Mouse (Mus musculus): Measurements from ENCODE around the gene Hnrnph3. TPM values are rescaled to one million over a fixed set of nuclear protein-coding genes. Genes with fewer than 3 reads are reported as not detected.
"Not testable (repeated sequence)": the region's sequence is repeated elsewhere in the genome, so short reads cannot be mapped to it uniquely, and the experiment has no call there.

Hnrnph3 gene
- total RNA-seq, 1 experiment: 25.7 TPM

GRCm38 (mm10) chr10:63059862-63060261 is 35.8 kb upstream of the Hnrnph3 start, which contains the start of gene Pbld1:
Pbld1 (plus strand) TSS chr10:63060162.
- Histone ChIP-seq H3K9me3 (ENCODE audit: control insufficient read depth, insufficient read depth, low read depth, low read length) (no peaks in the 10 kb centered on the region), H3K27ac (ENCODE audit: insufficient read depth, low read depth, low read length, poor library complexity, severe bottlenecking) (no peak within 1 kb of the TSS), H3K36me3 (ENCODE audit: control insufficient read depth, insufficient read depth, low read length, poor library complexity, severe bottlenecking) (no peaks in the 10 kb centered on the region), H3K4me3 (ENCODE audit: insufficient read depth in 1 of 2, low read depth in 1 of 2, low read length in 2 of 2, poor library complexity in 1 of 2, severe bottlenecking in 1 of 2) (no peak within 1 kb of the TSS), H3K9ac (ENCODE audit: insufficient read depth, low read depth, low read length, poor library complexity, severe bottlenecking) (no peak within 1 kb of the TSS), H3K4me1 (ENCODE audit: control insufficient read depth in 2 of 2, insufficient read depth in 2 of 2, low read length in 2 of 2, poor library complexity in 1 of 2) (peaks cover 0 to 10% of the 10 kb centered on the region in 2 experiments; a peak in 2 of 4 replicates)
- TF ChIP-seq HCFC1 (IDR thresholded peaks at IDR 0.05; ENCODE audit: borderline replicate concordance, insufficient read depth, low read length) (no peak), ZC3H11A (IDR thresholded peaks at IDR 0.05; ENCODE audit: borderline replicate concordance, low read depth, low read length) (no peak), ZNF384 (IDR thresholded peaks at IDR 0.05; ENCODE audit: low read depth, low read length) (no peak), MAFK (IDR thresholded peaks at IDR 0.05; ENCODE audit: insufficient read depth, low read depth, low read length) (no peak), CHD2 (IDR thresholded peaks at IDR 0.05; ENCODE audit: low read depth, low read length) (no peak)
- no peak for DNase-seq (ENCODE audit: low read depth, low spot score)
- in situ Hi-C loops (cut with MboI; ENCODE audit: low sequenced_read_pairs in 2 of 2, unreplicated experiment in 2 of 2): no loop called here

GRCm38 (mm10) chr10:63056966-63057750 is 33.1 kb upstream of the Hnrnph3 start:
- H3K36me3 ChIP-seq (ENCODE audit: control insufficient read depth, insufficient read depth, low read length, poor library complexity, severe bottlenecking): no peaks in the 10 kb centered on the region
- peak overlapping the region; percentile 12 to 41; a peak in 3 of 4 replicates for H3K4me3 ChIP-seq (ENCODE audit: insufficient read depth in 1 of 2, low read depth in 1 of 2, low read length in 2 of 2, poor library complexity in 1 of 2, severe bottlenecking in 1 of 2)
- TF ChIP-seq HCFC1 (IDR thresholded peaks at IDR 0.05; ENCODE audit: borderline replicate concordance, insufficient read depth, low read length): no peak
- no peak for TF ChIP-seq CHD2 (IDR thresholded peaks at IDR 0.05; ENCODE audit: low read depth, low read length)
- no peak for TF ChIP-seq MAFK (IDR thresholded peaks at IDR 0.05; ENCODE audit: insufficient read depth, low read depth, low read length)
- no peak for TF ChIP-seq ZNF384 (IDR thresholded peaks at IDR 0.05; ENCODE audit: low read depth, low read length)
- H3K9me3 ChIP-seq (ENCODE audit: control insufficient read depth, insufficient read depth, low read depth, low read length): no peaks in the 10 kb centered on the region
- peak; percentile 78 for DNase-seq (ENCODE audit: low read depth, low spot score)
- in situ Hi-C loops (cut with MboI; ENCODE audit: low sequenced_read_pairs in 2 of 2, unreplicated experiment in 2 of 2): no loop called here
- no peak overlapping the region for H3K27ac ChIP-seq (ENCODE audit: insufficient read depth, low read depth, low read length, poor library complexity, severe bottlenecking)
- H3K4me1 ChIP-seq (ENCODE audit: control insufficient read depth in 2 of 2, insufficient read depth in 2 of 2, low read length in 2 of 2, poor library complexity in 1 of 2): peaks cover 2 to 19% of the 10 kb centered on the region in 2 experiments; a peak in 3 of 4 replicates
- H3K9ac ChIP-seq (ENCODE audit: insufficient read depth, low read depth, low read length, poor library complexity, severe bottlenecking): no peak overlapping the region

GRCm38 (mm10) chr10:63054586-63054985 is 30.6 kb upstream of the Hnrnph3 start:
- DNase-seq (ENCODE audit: low read depth, low spot score): peak; percentile 45
- in situ Hi-C loops (cut with MboI; ENCODE audit: low sequenced_read_pairs in 2 of 2, unreplicated experiment in 2 of 2): no loop called here
- Histone ChIP-seq H3K9ac (ENCODE audit: insufficient read depth, low read depth, low read length, poor library complexity, severe bottlenecking) (no peak overlapping the region), H3K9me3 (ENCODE audit: control insufficient read depth, insufficient read depth, low read depth, low read length) (no peaks in the 10 kb centered on the region), H3K36me3 (ENCODE audit: control insufficient read depth, insufficient read depth, low read length, poor library complexity, severe bottlenecking) (no peaks in the 10 kb centered on the region), H3K4me1 (ENCODE audit: control insufficient read depth in 2 of 2, insufficient read depth in 2 of 2, low read length in 2 of 2, poor library complexity in 1 of 2) (peaks cover 2 to 19% of the 10 kb centered on the region in 2 experiments), H3K27ac (ENCODE audit: insufficient read depth, low read depth, low read length, poor library complexity, severe bottlenecking) (no peak overlapping the region), H3K4me3 (ENCODE audit: insufficient read depth in 1 of 2, low read depth in 1 of 2, low read length in 2 of 2, poor library complexity in 1 of 2, severe bottlenecking in 1 of 2) (no peak overlapping the region)
- peak; percentile 22; the same call in 1 of the 2 replicates for TF ChIP-seq ZC3H11A (IDR thresholded peaks at IDR 0.05; ENCODE audit: borderline replicate concordance, low read depth, low read length)
- TF ChIP-seq HCFC1 (IDR thresholded peaks at IDR 0.05; ENCODE audit: borderline replicate concordance, insufficient read depth, low read length): no peak

DNA sequence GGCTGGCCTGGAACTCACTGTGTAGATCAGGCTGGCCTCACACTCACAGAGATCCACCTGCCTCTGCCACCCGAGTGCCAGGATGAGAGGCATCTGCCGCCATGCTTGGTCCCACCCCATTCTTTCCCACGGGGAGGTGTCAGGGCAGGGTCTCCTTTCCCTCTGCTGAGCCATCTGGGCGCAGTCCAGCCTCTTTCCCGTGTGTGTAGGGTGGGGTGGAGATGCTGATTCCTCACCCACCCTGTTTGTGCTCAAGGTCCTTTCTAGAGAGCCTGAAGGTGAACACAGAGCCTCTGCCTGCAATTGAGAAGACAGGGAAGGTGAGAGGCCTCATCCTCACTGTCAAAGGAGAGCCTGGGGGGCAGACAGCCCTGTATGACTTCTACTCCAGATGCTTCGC is 30.1 kb upstream of the Hnrnph3 start:
- peaks cover 7 to 22% of the 10 kb centered on the region in 2 experiments for H3K4me1 ChIP-seq (ENCODE audit: control insufficient read depth in 2 of 2, insufficient read depth in 2 of 2, low read length in 2 of 2, poor library complexity in 1 of 2)
- H3K9ac ChIP-seq (ENCODE audit: insufficient read depth, low read depth, low read length, poor library complexity, severe bottlenecking); in situ Hi-C loops (cut with MboI; ENCODE audit: low sequenced_read_pairs in 2 of 2, unreplicated experiment in 2 of 2); H3K9me3 ChIP-seq (ENCODE audit: control insufficient read depth, insufficient read depth, low read depth, low read length); H3K4me3 ChIP-seq (ENCODE audit: insufficient read depth in 1 of 2, low read depth in 1 of 2, low read length in 2 of 2, poor library complexity in 1 of 2, severe bottlenecking in 1 of 2); H3K36me3 ChIP-seq (ENCODE audit: control insufficient read depth, insufficient read depth, low read length, poor library complexity, severe bottlenecking); DNase-seq (ENCODE audit: low read depth, low spot score); H3K27ac ChIP-seq (ENCODE audit: insufficient read depth, low read depth, low read length, poor library complexity, severe bottlenecking): not testable (repeated sequence)

- in situ Hi-C loops (cut with MboI; ENCODE audit: low sequenced_read_pairs in 2 of 2, unreplicated experiment in 2 of 2): no loop called here
- no peaks in the 10 kb centered on the region for H3K9me3 ChIP-seq (ENCODE audit: control insufficient read depth, insufficient read depth, low read depth, low read length)
- H3K4me1 ChIP-seq (ENCODE audit: control insufficient read depth in 2 of 2, insufficient read depth in 2 of 2, low read length in 2 of 2, poor library complexity in 1 of 2): peaks cover 7 to 22% of the 10 kb centered on the region in 2 experiments
- H3K27ac ChIP-seq (ENCODE audit: insufficient read depth, low read depth, low read length, poor library complexity, severe bottlenecking): no peak overlapping the region
- H3K36me3 ChIP-seq (ENCODE audit: control insufficient read depth, insufficient read depth, low read length, poor library complexity, severe bottlenecking): no peaks in the 10 kb centered on the region
- no peak for TF ChIP-seq ZC3H11A (IDR thresholded peaks at IDR 0.05; ENCODE audit: borderline replicate concordance, low read depth, low read length)
- no peak for TF ChIP-seq MAFK (IDR thresholded peaks at IDR 0.05; ENCODE audit: insufficient read depth, low read depth, low read length)
- no peak for TF ChIP-seq CHD2 (IDR thresholded peaks at IDR 0.05; ENCODE audit: low read depth, low read length)
- TF ChIP-seq ZNF384 (IDR thresholded peaks at IDR 0.05; ENCODE audit: low read depth, low read length): no peak
- TF ChIP-seq HCFC1 (IDR thresholded peaks at IDR 0.05; ENCODE audit: borderline replicate concordance, insufficient read depth, low read length): no peak
- H3K4me3 ChIP-seq (ENCODE audit: insufficient read depth in 1 of 2, low read depth in 1 of 2, low read length in 2 of 2, poor library complexity in 1 of 2, severe bottlenecking in 1 of 2): no peak overlapping the region
- no peak for DNase-seq (ENCODE audit: low read depth, low spot score)
- no peak overlapping the region for H3K9ac ChIP-seq (ENCODE audit: insufficient read depth, low read depth, low read length, poor library complexity, severe bottlenecking)
Measured at GRCm38 (mm10) chr10:63053007-63053406, 29.0 kb upstream of the Hnrnph3 start.

All from ES-E14 (cell line).